ENCODE assay signal across 25 mouse cellular contexts in the genomic region with DNA sequence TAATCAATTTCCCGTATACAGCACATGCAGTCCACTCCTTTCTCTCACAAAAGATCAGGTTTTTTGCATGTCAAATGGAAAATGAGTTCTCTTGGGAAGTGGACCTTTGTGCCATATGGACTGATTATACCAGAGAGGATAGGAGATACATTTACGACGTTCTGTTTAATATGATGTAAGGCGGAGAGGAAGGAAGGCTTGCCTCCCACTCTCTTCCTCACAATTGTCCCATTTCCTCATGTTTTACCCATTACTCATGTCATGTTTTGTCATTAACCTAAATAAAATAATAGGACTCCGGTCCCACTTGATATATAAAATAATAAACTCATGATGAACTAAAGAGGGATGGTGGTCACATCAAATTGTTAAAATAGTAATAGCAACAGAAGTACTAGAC.
"Had no signal": no experiment of that assay in that cellular context is flagged by ENCODE, and none has a peak within 500 bp of the region (broad histone marks: within the 10 kb centered on the region; RNA-seq: fewer than 3 reads in every experiment).

No protein-coding gene starts in this region.

- H3K4me2 ChIP-seq: heart, embryonic 12.5 days; hindbrain, embryonic 12.5 days; hindbrain, embryonic 14.5 days; intestine, embryonic 15.5 days; limb, embryonic 12.5 days; liver, embryonic 11.5 days; liver, embryonic 13.5 days had no signal

- DNase-seq: gastrocnemius, adult 2 months; gastrocnemius, postnatal 10 days; gastrocnemius, postnatal 25 days; heart, postnatal 4 days; kidney, adult 18-20 months; kidney, adult 8-10 months; kidney, postnatal 10 days; kidney, postnatal 25 days; kidney, postnatal 4 days; liver; liver, embryonic 13.5 days had no signal

- H3K27ac ChIP-seq: gastrocnemius, adult 2 months; hindbrain, embryonic 10.5 days; hindbrain, embryonic 12.5 days; hindbrain, embryonic 14.5 days; intestine, embryonic 15.5 days; layer of hippocampus, adult 2 months; left cerebral cortex, adult 2 months; limb, embryonic 10.5 days; limb, embryonic 12.5 days; liver, embryonic 13.5 days had no signal

- H3K9me3 ChIP-seq: intestine, embryonic 15.5 days; limb, embryonic 10.5 days; liver, embryonic 13.5 days had no signal

- H3K9ac ChIP-seq: heart, embryonic 12.5 days; hindbrain, embryonic 12.5 days; hindbrain, embryonic 14.5 days; intestine, embryonic 15.5 days; limb, embryonic 12.5 days; liver, embryonic 13.5 days had no signal

- H3K4me3 ChIP-seq: gastrocnemius, adult 2 months; heart, embryonic 12.5 days; hindbrain, embryonic 10.5 days; hindbrain, embryonic 12.5 days; intestine, embryonic 15.5 days; layer of hippocampus, adult 2 months; left cerebral cortex, adult 2 months; limb, embryonic 10.5 days; limb, embryonic 12.5 days; liver, embryonic 13.5 days had no signal

- H3K27me3 ChIP-seq: heart, embryonic 12.5 days; hindbrain, embryonic 12.5 days; intestine, embryonic 15.5 days; limb, embryonic 12.5 days; liver, embryonic 13.5 days had no signal

- H3K4me1 ChIP-seq: hindbrain, embryonic 10.5 days; hindbrain, embryonic 12.5 days; intestine, embryonic 15.5 days; limb, embryonic 12.5 days; liver, embryonic 13.5 days had no signal

- H3K36me3 ChIP-seq: heart, embryonic 12.5 days; hindbrain, embryonic 10.5 days; hindbrain, embryonic 12.5 days; intestine, embryonic 15.5 days; limb, embryonic 10.5 days; limb, embryonic 12.5 days; liver, embryonic 13.5 days had no signal

- ATAC-seq: forebrain, embryonic 16.5 days; hindbrain, embryonic 16.5 days; inflammation-experienced regulatory T-cells, adult 6 months; intestine, embryonic 15.5 days; intestine, postnatal 0 days had no signal
